Mouse (Mus musculus) MEL (cell line): ENCODE measurements around the gene Nfkbib.

Source experiments
- BHLHE40 ChIP-seq: IDR thresholded peaks from 2 replicates; pipeline ENCODE4 v1.6.1; 2012; ENCODE audit warnings: low read depth, mild to moderate bottlenecking, inconsistent platforms, low read length, improper control_type of control experiment, borderline replicate concordance
- CTCF ChIP-seq, 3 experiments: IDR thresholded peaks in 2 of 3; conservative IDR thresholded peaks in 1 of 3; 2 replicates each; pipeline ENCODE4 v1.5.1; 2011 to 2012; ENCODE audit warnings: low read length in 3 of 3, low read depth in 2 of 3, mild to moderate bottlenecking in 2 of 3, improper control_type of control experiment in 1 of 3, inconsistent platforms in 1 of 3, mixed read lengths in 1 of 3, moderate library complexity in 1 of 3; ENCODE audit not compliant: control insufficient read depth in 1 of 3, insufficient read depth in 1 of 3, poor library complexity in 1 of 3, severe bottlenecking in 1 of 3
- ETS1 ChIP-seq: IDR thresholded peaks from 2 replicates; pipeline ENCODE4 v1.6.1; 2012; ENCODE audit warnings: low read depth, mild to moderate bottlenecking, inconsistent platforms, low read length, improper control_type of control experiment, moderate library complexity
- GATA1 ChIP-seq: IDR thresholded peaks from 2 replicates; pipeline ENCODE4 v1.6.1; 2011; ENCODE audit warnings: low read depth, low read length, improper control_type of control experiment
- JUND ChIP-seq: IDR thresholded peaks from 2 replicates; pipeline ENCODE4 v1.6.1; 2011; ENCODE audit warnings: low read depth, mild to moderate bottlenecking, improper control_type of control experiment, low read length
- ZNF384 ChIP-seq: IDR thresholded peaks from 2 replicates; pipeline ENCODE4 v1.6.1; 2012; ENCODE audit warnings: low read depth, mild to moderate bottlenecking, inconsistent platforms, low read length, improper control_type of control experiment

DNA sequence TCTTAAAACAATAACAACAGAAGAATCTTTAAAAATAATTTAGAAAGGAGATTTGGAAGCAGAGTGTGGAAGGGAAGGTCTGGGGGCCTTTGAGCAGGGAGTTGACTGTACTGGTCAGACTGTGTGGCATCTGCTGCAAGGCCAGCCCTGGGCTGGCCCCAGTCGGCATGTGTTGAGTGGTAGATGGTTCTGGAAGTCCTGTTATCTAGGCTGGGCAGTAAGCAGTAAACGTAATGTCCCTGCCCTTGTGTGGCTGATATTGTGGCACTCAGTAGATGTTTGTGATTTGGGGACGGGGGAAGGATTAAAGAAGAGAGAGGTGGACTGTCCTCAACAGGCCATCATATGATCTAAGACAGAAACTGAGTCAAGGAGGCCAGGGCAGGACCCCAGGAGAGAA is 3.0 kb upstream of the Nfkbib start:
- TF ChIP-seq ETS1 (no peak), GATA1 (0 out of 2 replicates have a peak, but pooled peaks have one; percentile 11), CTCF (IDR thresholded peaks at IDR 0.05 in 2 of 3, conservative IDR thresholded peaks at IDR 0.05 in 1 of 3; ENCODE audit: control insufficient read depth in 1 of 3, insufficient read depth in 1 of 3, low read depth in 2 of 3, low read length in 3 of 3, poor library complexity in 1 of 3, severe bottlenecking in 1 of 3) (no peak), ZNF384 (no peak), JUND (no peak), BHLHE40 (no peak)
